Mouse (Mus musculus) activated CD4-positive, CD25-positive, alpha-beta regulatory T cell, adult 4 months (primary cell): Measurements from ENCODE around the gene Fstl4. TPM values are rescaled to one million over a fixed set of nuclear protein-coding genes. Genes with fewer than 3 reads are reported as not detected.

Source experiments
- ATAC-seq: one replicate; pipeline ENCODE4 v1.8.0; 2017
- polyA plus RNA-seq, 2 experiments: library from polyadenylated mRNA; unstranded; fragments of 100-300 nt; shearing (Covaris generic); gene quantifications; one replicate each; pipeline ENCODE4 v1.2.1; 2017

Fstl4 gene
- polyA plus RNA-seq, 2 experiments from 2014 or later: not detected

GRCm38 (mm10) chr11:53096871-53097270 is 332.4 kb downstream of the Fstl4 start:
- peak; percentile 52 for ATAC-seq

GRCm38 (mm10) chr11:53097331-53097730 is 332.9 kb downstream of the Fstl4 start:
- ATAC-seq: no peak

GRCm38 (mm10) chr11:53097870-53098269 is 333.4 kb downstream of the Fstl4 start:
- no peak for ATAC-seq

- no peak for ATAC-seq
These were observed 334.4 kb downstream of the Fstl4 start for GRCm38 (mm10) chr11:53098780-53099198.

GRCm38 (mm10) chr11:53099322-53099721 is 334.9 kb downstream of the Fstl4 start:
- ATAC-seq: no peak

GRCm38 (mm10) chr11:53101732-53102131 is 337.3 kb downstream of the Fstl4 start:
- ATAC-seq: no peak

- no peak for ATAC-seq
These were observed 339.3 kb downstream of the Fstl4 start for GRCm38 (mm10) chr11:53103601-53104325.

- no peak for ATAC-seq
These were observed 343.3 kb downstream of the Fstl4 start for GRCm38 (mm10) chr11:53107706-53108105.

- ATAC-seq: no peak
These were observed 344.4 kb downstream of the Fstl4 start for GRCm38 (mm10) chr11:53108798-53109197.

- ATAC-seq: no peak
These were observed 345.4 kb downstream of the Fstl4 start for GRCm38 (mm10) chr11:53109701-53110467.

- no peak for ATAC-seq
These were observed 351.3 kb downstream of the Fstl4 start for GRCm38 (mm10) chr11:53115711-53116110.

GRCm38 (mm10) chr11:53116356-53116755 is 351.9 kb downstream of the Fstl4 start:
- no peak for ATAC-seq

- no peak for ATAC-seq
These were observed 354.0 kb downstream of the Fstl4 start for GRCm38 (mm10) chr11:53118226-53118965.

- no peak for ATAC-seq
These were observed 355.5 kb downstream of the Fstl4 start for GRCm38 (mm10) chr11:53119966-53120365.

GRCm38 (mm10) chr11:53121208-53121607 is 356.8 kb downstream of the Fstl4 start:
- no peak for ATAC-seq

- ATAC-seq: no peak
These were observed 360.4 kb downstream of the Fstl4 start for GRCm38 (mm10) chr11:53124799-53125198.

- ATAC-seq: no peak
These were observed 362.2 kb downstream of the Fstl4 start for GRCm38 (mm10) chr11:53126660-53127059.

- ATAC-seq: peak; percentile 81
These were observed 364.2 kb downstream of the Fstl4 start for GRCm38 (mm10) chr11:53128661-53129060.

- ATAC-seq: peak; percentile 60
These were observed 368.1 kb downstream of the Fstl4 start for GRCm38 (mm10) chr11:53132406-53133035.

- ATAC-seq: no peak
These were observed 371.9 kb downstream of the Fstl4 start for GRCm38 (mm10) chr11:53136371-53136770.

- no peak for ATAC-seq
These were observed 372.9 kb downstream of the Fstl4 start for GRCm38 (mm10) chr11:53137381-53137780.

- ATAC-seq: no peak
These were observed 373.8 kb downstream of the Fstl4 start for GRCm38 (mm10) chr11:53138212-53138611.

- no peak for ATAC-seq
These were observed 375.2 kb downstream of the Fstl4 start for GRCm38 (mm10) chr11:53139666-53140065.
